Mouse (Mus musculus) heart, postnatal 25 days (tissue): ENCODE measurements around the gene Cdca7. TPM values are rescaled to one million over a fixed set of nuclear protein-coding genes. Genes with fewer than 3 reads are reported as not detected.
A peak's percentile ranks its signal among the peaks of the same experiment; 100 is the strongest.

Experiments used
- DNase-seq: peaks from one replicate; pipeline ENCODE4 v3.0.0; 2022; ENCODE audit warnings: low spot score
- intact Hi-C: fragments of 180-260 bp; cut with DNase I; formaldehyde crosslinking; loops from one replicate; pipeline ENCODE4 v1.15.1; 2025
- total RNA-seq, 2 experiments: library from RNA; stranded (reverse); gene quantifications; 2 replicates each; pipeline ENCODE4 v1.2.3; 2021

Gene Cdca7
- 1 to 10 TPM; 1.4 to 1.6 TPM for total RNA-seq

- intact Hi-C loops: loop anchor here (10.0 kb wide), 1 partner anchor 181 kb away; no protein-coding TSS in a partner anchor
- DNase-seq: peak; percentile 60
Measured at GRCm38 (mm10) chr2:72475797-72476485, at the start of gene Cdca7. Cdca7 (plus strand) TSS chr2:72476159.

GRCm38 (mm10) chr2:72426776-72427175 is 49.2 kb upstream of the Cdca7 start:
- no peak for DNase-seq
- intact Hi-C loops: no loop called here

- intact Hi-C loops: no loop called here
- DNase-seq: no peak
Measured at GRCm38 (mm10) chr2:72427288-72427687, 48.7 kb upstream of the Cdca7 start.

- intact Hi-C loops: no loop called here
- no peak for DNase-seq
Measured at GRCm38 (mm10) chr2:72438941-72439533, 36.9 kb upstream of the Cdca7 start.

GRCm38 (mm10) chr2:72441010-72441409 is 34.9 kb upstream of the Cdca7 start:
- intact Hi-C loops: no loop called here

GRCm38 (mm10) chr2:72442825-72443224 is 33.1 kb upstream of the Cdca7 start:
- intact Hi-C loops: no loop called here
- no peak for DNase-seq

More at GRCm38 (mm10) chr2:72441010-72441409, 34.9 kb upstream of the Cdca7 start:
- DNase-seq: no peak

- intact Hi-C loops: no loop called here
- no peak for DNase-seq
Measured at GRCm38 (mm10) chr2:72443960-72444359, 32.0 kb upstream of the Cdca7 start.

- intact Hi-C loops: no loop called here
- no peak for DNase-seq
Measured at GRCm38 (mm10) chr2:72446106-72446505, 29.9 kb upstream of the Cdca7 start.

- no peak for DNase-seq
- intact Hi-C loops: no loop called here
Measured at GRCm38 (mm10) chr2:72446615-72447014, 29.3 kb upstream of the Cdca7 start.

- no peak for DNase-seq
- intact Hi-C loops: no loop called here
Measured at GRCm38 (mm10) chr2:72453563-72453962, 22.4 kb upstream of the Cdca7 start.

- DNase-seq: no peak
- intact Hi-C loops: no loop called here
Measured at GRCm38 (mm10) chr2:72456189-72456588, 19.8 kb upstream of the Cdca7 start.

GRCm38 (mm10) chr2:72464376-72465014 is 11.5 kb upstream of the Cdca7 start:
- intact Hi-C loops: no loop called here

GRCm38 (mm10) chr2:72467604-72468003 is 8.4 kb upstream of the Cdca7 start:
- DNase-seq: no peak
- intact Hi-C loops: no loop called here

More at GRCm38 (mm10) chr2:72464376-72465014, 11.5 kb upstream of the Cdca7 start:
- DNase-seq: no peak

- intact Hi-C loops: loop anchor here (10.0 kb wide), 1 partner anchor 177 kb away; no protein-coding TSS in a partner anchor
- DNase-seq: no peak
Measured at GRCm38 (mm10) chr2:72471415-72472070, 4.4 kb upstream of the Cdca7 start.

- no peak for DNase-seq
- intact Hi-C loops: loop anchor here (10.0 kb wide), 1 partner anchor 180 kb away; no protein-coding TSS in a partner anchor
Measured at GRCm38 (mm10) chr2:72474531-72475287, 1.2 kb upstream of the Cdca7 start.

GRCm38 (mm10) chr2:72475423-72475796 is 549 bp upstream of the Cdca7 start:
- intact Hi-C loops: loop anchor here (10.0 kb wide), 1 partner anchor 181 kb away; no protein-coding TSS in a partner anchor
- DNase-seq: no peak

GRCm38 (mm10) chr2:72476486-72477211 is 690 bp downstream of the Cdca7 start:
- intact Hi-C loops: loop anchor here (10.0 kb wide), 1 partner anchor 182 kb away; no protein-coding TSS in a partner anchor

GRCm38 (mm10) chr2:72477221-72477620 is 1.3 kb downstream of the Cdca7 start:
- DNase-seq: no peak
- intact Hi-C loops: loop anchor here (10.0 kb wide), 1 partner anchor 182 kb away; no protein-coding TSS in a partner anchor

More at GRCm38 (mm10) chr2:72476486-72477211, 690 bp downstream of the Cdca7 start:
- peak; percentile 10 for DNase-seq

- no peak for DNase-seq
- intact Hi-C loops: loop anchor here (10.0 kb wide), 1 partner anchor 183 kb away; no protein-coding TSS in a partner anchor
Measured at GRCm38 (mm10) chr2:72478176-72478575, 2.2 kb downstream of the Cdca7 start.
